Mouse (Mus musculus): ENCODE measurements around the gene Gm4952. TPM values are rescaled to one million over a fixed set of nuclear protein-coding genes. Genes with fewer than 3 reads are reported as not detected.

The Gm4952 gene
- polyA plus RNA-seq, 1 experiment from 2014 or later: 0.14 TPM

DNA sequence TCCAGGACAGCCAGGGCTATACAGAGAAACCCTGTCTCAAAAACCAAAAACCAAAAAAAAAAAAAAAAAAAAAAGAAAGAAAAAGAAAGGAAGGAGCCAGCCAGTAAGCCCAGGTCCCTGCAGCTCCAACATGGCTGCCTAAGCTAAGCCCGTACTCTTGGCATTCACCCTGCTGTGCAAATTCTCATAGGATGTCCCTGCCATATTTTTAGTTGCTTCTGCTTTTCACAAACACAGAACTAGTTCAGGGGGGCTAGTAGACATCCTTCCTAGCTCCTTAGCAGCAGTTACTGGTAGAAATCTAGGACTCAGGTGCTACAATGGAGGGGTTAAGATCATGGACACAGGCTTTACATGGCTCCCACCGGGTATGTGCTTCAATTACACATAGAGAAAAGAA is 24.3 kb upstream of the Gm4952 start:
- Histone ChIP-seq H3K27me3 (replicated peaks) (no peaks in the 10 kb centered on the region), H3K36me3 (replicated peaks) (no peaks in the 10 kb centered on the region), H3K9ac (no peak overlapping the region), H3K4me1 (peaks cover 10% of the 10 kb centered on the region), H3K27ac (no peak overlapping the region), H3K4me3 (no peak overlapping the region), H3K4me2 (no peak overlapping the region), H3K9me3 (no peaks in the 10 kb centered on the region)
- 84% methylated on average over 2 of the region's 2 CpGs for WGBS
- no peak for ATAC-seq (replicated peaks)

DNA sequence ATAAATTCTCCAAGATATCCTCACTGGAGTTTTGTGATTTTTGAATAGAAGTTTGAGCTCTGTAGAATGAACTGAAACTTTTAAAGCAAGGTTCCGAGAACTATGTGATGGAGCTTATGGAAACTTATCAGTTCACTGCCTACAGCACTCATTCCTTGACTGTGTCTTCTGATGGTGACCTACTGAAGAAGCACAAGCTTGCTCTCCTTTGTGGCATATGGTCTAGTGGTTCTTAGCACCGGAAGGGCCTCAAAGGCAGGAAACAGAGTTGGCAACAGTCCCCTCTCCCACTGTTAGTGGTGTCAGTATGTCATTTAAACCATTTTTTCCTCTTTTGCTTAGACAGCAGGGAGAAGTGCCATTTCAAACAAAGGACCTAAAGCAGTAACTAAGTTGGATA is 23.1 kb upstream of the Gm4952 start:
- no peak overlapping the region for H3K27ac ChIP-seq
- no peak overlapping the region for H3K4me3 ChIP-seq
- 87% methylated on average over 2 of the region's 2 CpGs for WGBS
- no peak for ATAC-seq (replicated peaks)
- no peak overlapping the region for H3K4me2 ChIP-seq
- no peak overlapping the region for H3K9ac ChIP-seq
- H3K36me3 ChIP-seq (replicated peaks): no peaks in the 10 kb centered on the region
- no peaks in the 10 kb centered on the region for H3K9me3 ChIP-seq
- H3K27me3 ChIP-seq (replicated peaks): no peaks in the 10 kb centered on the region
- H3K4me1 ChIP-seq: peaks cover 10% of the 10 kb centered on the region

DNA sequence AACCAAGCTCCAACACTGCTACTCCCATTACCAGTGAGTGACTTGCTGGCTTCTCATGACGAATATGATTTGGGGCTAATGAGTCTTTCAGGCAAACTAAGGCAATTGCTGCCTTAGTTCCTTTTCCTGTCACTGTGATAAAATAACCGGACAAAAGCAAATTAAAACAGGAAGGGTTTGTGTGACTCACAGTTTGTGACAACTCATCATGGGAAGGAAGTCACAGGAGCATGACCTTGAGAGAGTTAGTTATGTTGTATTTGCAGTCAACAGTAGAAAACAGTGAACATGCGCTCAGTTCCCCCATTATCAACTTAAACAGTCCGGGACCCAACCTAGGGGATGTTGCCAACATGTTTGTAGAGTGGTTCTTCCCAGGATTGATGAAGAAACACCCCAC is 14.5 kb upstream of the Gm4952 start:
- Histone ChIP-seq H3K4me2 (no peak overlapping the region), H3K36me3 (replicated peaks) (no peaks in the 10 kb centered on the region), H3K9me3 (no peaks in the 10 kb centered on the region), H3K9ac (no peak overlapping the region), H3K4me3 (no peak overlapping the region), H3K27ac (no peak overlapping the region), H3K27me3 (replicated peaks) (no peaks in the 10 kb centered on the region), H3K4me1 (no peaks in the 10 kb centered on the region)
- WGBS: 89% methylated on average over 4 of the region's 4 CpGs
- ATAC-seq (replicated peaks): no peak

DNA sequence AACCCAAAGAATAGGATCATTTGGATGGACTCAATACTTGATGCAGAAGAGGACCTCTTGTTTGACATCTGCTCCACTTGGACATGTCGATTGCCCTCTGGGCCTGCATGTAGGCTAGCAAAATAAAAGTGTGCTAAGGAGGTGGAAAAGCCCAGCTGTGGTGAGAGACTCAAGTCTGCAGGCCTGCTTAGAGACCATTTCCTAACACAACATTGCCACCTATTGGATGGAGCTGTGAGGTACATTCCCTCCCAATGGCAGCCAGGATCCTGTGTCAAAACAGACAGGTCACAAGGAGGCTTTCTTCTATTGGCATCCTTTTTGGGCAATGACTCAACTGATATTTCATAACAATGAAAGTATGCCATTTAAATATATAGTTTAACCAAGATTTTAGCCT is 7.9 kb upstream of the Gm4952 start:
- ATAC-seq (replicated peaks): 0 out of 2 replicates have a peak, but pooled peaks have one; percentile 18
- H3K9ac ChIP-seq: no peak overlapping the region
- H3K4me2 ChIP-seq: no peak overlapping the region
- H3K27me3 ChIP-seq (replicated peaks): no peaks in the 10 kb centered on the region
- H3K4me3 ChIP-seq: no peak overlapping the region
- H3K9me3 ChIP-seq: no peaks in the 10 kb centered on the region
- H3K27ac ChIP-seq: no peak overlapping the region
- WGBS: 7% methylated on average over 1 of the region's 1 CpGs
- H3K36me3 ChIP-seq (replicated peaks): no peaks in the 10 kb centered on the region
- peaks cover 9% of the 10 kb centered on the region for H3K4me1 ChIP-seq

DNA sequence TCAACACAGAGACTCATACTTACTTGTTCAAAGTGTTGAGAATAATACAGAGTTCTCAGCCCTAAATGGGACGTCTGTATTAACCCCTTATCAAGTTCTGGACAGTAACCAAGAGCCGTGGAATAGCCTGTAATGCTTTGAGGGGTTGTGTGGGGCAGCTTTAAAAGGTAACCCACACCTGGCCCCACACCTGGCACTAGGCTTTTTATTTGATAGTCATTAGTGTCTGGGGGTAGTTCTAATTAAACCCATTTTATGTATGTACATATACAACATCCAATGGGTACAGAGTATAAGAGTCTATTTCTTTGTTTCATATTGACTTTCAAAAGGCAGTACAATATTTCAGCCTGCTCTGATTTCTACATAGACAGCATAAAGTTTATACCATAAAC is 4.6 kb upstream of the Gm4952 start:
- no peaks in the 10 kb centered on the region for H3K9me3 ChIP-seq
- peak overlapping the region; percentile 84; the same call in 1 of the 2 replicates for H3K9ac ChIP-seq
- 50% methylated on average over 2 of the region's 2 CpGs for WGBS
- H3K4me3 ChIP-seq: peak overlapping the region; percentile 84
- peak overlapping the region; percentile 89 for H3K27ac ChIP-seq
- no peaks in the 10 kb centered on the region for H3K27me3 ChIP-seq (replicated peaks)
- H3K36me3 ChIP-seq (replicated peaks): no peaks in the 10 kb centered on the region
- H3K4me1 ChIP-seq: peaks cover 16% of the 10 kb centered on the region
- no peak for ATAC-seq (replicated peaks)
- H3K4me2 ChIP-seq: peak overlapping the region; percentile 87

DNA sequence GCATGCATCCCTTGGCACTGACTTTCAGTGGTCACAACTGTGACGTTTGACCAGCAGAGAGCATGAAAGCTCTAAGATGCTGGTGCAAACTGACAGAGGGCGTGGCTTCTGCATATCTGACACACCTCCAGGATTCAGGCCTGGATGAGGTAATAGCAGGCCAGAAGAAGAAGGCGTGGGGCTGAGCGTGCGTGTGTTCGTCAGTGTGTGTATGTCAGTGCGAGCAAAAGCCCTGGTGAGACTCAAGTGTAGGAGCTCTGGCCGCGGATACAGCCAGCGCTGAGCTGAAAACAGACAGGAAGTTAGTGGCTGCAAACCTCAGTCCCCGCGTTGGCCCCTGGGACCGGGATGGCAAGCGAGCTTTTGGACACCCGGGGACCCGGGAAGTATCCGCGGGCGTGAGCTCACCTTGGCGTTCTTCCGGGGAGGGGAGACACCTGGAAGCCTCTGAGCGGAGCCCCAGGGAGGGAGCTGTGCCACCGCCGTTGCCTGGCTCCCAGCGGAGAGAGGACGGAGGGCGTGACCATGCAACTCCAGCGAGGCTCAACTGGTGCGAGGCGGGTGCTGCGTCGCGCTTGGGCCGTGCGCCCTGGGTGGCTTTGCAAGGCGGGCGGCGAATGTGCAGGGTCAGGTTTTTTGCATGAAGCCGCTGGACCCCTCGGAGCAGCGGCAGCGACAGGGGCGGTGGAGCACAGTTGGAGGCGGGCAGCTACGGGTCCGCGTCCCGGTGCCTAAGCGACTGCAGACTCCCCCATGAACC is 4.1 kb upstream of the Gm4952 start:
- H3K27ac ChIP-seq: peak overlapping the region; percentile 89
- WGBS: under 1% methylated on average over 49 of the region's 49 CpGs
- ATAC-seq (replicated peaks): peak; percentile 98
- peak overlapping the region; percentile 84 for H3K9ac ChIP-seq
- H3K36me3 ChIP-seq (replicated peaks): no peaks in the 10 kb centered on the region
- H3K9me3 ChIP-seq: no peaks in the 10 kb centered on the region
- H3K4me1 ChIP-seq: peaks cover 16% of the 10 kb centered on the region
- H3K27me3 ChIP-seq (replicated peaks): no peaks in the 10 kb centered on the region
- peak overlapping the region; percentile 87 for H3K4me2 ChIP-seq
- H3K4me3 ChIP-seq: peak overlapping the region; percentile 84

DNA sequence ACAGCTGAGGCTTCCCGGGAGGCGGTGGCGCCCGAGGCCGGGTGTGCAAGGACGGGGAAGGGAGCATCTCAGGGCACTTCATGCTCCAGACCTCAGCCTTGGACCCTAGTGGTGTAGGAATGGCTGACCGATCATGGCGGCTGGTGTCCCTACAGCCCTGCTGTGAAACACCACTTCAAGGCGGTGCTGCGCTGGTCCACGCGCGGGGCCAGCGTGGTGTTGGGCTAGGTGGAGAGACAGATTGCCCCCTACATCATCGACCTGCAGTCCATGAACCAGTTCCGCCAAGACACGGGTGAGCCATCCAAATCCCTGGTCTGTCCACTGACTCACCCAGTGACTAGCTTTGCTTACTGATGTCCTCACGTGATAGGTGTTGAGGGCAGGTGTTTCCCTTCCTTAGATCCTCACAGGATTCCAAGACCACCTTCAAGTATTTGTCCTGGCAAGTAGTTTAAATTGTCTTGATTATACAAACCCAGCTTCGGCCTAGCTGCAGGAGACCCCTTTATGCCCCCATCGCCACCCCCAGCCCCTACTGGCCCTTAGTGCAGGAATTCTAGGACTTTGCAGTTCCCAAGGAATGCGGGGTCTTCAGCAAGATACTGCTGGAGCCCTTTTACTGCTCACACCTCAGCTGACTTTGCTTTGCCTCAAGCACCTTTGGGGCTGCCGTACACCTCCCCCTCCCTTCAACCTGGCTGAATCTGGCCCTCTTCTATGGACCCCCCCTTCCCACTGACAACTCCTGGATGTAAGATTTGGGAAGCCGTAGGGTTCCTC is 3.3 kb upstream of the Gm4952 start:
- Histone ChIP-seq H3K9ac (peak overlapping the region; percentile 84), H3K9me3 (no peaks in the 10 kb centered on the region), H3K4me1 (peaks cover 16% of the 10 kb centered on the region), H3K4me2 (peak overlapping the region; percentile 87), H3K27ac (peak overlapping the region; percentile 89), H3K27me3 (replicated peaks) (no peaks in the 10 kb centered on the region), H3K4me3 (peak overlapping the region; percentile 84), H3K36me3 (replicated peaks) (no peaks in the 10 kb centered on the region)
- peak; percentile 81 for ATAC-seq (replicated peaks)
- 18% methylated on average over 23 of the region's 23 CpGs for WGBS

DNA sequence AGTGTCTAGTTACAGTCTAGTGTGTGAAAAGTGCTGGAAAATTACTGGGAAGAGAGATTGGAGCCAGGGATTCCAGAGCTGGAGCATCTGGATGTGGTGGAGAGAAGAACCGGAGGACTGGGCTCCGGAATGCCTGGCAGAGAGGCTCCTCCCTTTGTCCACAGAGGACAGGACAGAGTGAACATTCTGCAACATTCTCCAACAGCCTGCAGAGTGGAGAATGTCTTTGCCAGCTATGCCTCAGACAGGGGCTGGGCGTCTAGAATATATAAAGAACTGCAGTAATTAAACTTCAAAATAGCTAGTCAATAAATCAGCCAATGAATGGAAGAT is 2.7 kb upstream of the Gm4952 start:
- Histone ChIP-seq H3K4me1 (peaks cover 16% of the 10 kb centered on the region), H3K36me3 (replicated peaks) (no peaks in the 10 kb centered on the region), H3K4me3 (peak overlapping the region; percentile 84), H3K9me3 (no peaks in the 10 kb centered on the region), H3K27ac (peak overlapping the region; percentile 89; the same call in 1 of the 2 replicates), H3K9ac (peak overlapping the region; percentile 84; the same call in 1 of the 2 replicates), H3K4me2 (peak overlapping the region; percentile 87), H3K27me3 (replicated peaks) (no peaks in the 10 kb centered on the region)
- no peak for ATAC-seq (replicated peaks)
- 62% methylated on average over 3 of the region's 3 CpGs for WGBS

DNA sequence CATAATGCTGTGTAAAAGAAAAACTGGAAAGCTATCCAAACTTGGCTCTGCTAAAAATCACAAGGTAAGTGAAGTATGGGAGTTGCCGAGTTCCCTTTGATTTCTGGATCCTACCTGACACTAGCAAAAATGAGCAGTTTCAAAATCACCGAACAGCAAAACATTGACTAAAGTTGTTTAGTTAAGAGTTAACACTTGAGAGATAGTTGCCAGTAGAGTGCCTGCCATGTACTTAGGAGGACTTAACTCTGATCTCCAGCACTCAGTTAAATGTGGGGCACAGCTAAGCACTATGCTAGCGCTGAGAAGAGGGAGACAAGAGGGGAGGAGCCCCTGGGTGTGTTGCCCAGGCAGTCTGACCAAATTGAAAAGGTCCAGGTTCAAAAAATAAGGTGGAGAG is 1.1 kb upstream of the Gm4952 start:
- 69% methylated on average over 3 of the region's 3 CpGs for WGBS
- no peaks in the 10 kb centered on the region for H3K27me3 ChIP-seq (replicated peaks)
- ATAC-seq (replicated peaks): no peak
- H3K4me3 ChIP-seq: no peak overlapping the region
- no peak overlapping the region for H3K9ac ChIP-seq
- no peaks in the 10 kb centered on the region for H3K36me3 ChIP-seq (replicated peaks)
- no peaks in the 10 kb centered on the region for H3K9me3 ChIP-seq
- H3K27ac ChIP-seq: no peak overlapping the region
- no peak overlapping the region for H3K4me2 ChIP-seq
- H3K4me1 ChIP-seq: peaks cover 16% of the 10 kb centered on the region

DNA sequence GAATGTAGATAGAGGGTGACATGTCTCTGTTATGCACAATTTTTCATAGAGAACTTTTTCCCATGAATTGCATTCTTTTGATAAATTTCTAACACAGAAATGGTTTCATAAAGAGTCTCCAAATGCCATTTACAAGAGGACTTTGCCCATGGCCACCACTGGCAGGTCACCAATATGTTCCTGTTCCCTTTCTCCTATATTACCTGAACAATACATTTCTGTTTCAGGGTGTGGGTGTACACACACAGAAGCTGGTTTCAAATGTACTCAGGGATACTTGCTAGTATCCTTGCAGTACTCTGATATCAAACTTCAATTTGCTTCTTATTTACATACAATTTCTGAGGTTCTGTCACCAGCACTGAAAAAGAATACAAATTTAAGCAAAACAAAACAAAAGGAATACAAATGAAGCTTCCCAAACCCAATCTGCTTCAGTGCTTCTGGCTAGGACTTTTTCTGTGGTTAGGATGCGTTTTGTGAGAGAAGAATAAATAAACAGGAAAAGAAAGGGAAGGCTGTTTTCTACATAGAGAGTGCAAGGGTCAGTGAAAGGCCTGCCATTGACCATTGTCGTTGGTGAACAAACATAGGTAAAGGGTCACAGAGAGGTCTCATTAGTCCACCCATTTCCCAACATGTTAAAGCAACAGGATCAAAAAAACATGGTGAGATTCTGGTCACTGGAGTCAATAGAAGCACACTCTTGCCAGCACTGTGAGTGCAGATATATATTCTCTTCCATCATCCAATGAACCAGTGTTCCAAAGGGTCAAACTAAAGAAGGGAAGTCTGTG is 1.1 kb downstream of the Gm4952 start:
- Histone ChIP-seq H3K9ac (no peak overlapping the region), H3K4me3 (no peak overlapping the region), H3K9me3 (no peaks in the 10 kb centered on the region), H3K4me1 (peaks cover 13% of the 10 kb centered on the region), H3K27me3 (replicated peaks) (no peaks in the 10 kb centered on the region), H3K4me2 (no peak overlapping the region), H3K36me3 (replicated peaks) (no peaks in the 10 kb centered on the region), H3K27ac (no peak overlapping the region)
- 49% methylated on average over 2 of the region's 2 CpGs for WGBS
- no peak for ATAC-seq (replicated peaks)

DNA sequence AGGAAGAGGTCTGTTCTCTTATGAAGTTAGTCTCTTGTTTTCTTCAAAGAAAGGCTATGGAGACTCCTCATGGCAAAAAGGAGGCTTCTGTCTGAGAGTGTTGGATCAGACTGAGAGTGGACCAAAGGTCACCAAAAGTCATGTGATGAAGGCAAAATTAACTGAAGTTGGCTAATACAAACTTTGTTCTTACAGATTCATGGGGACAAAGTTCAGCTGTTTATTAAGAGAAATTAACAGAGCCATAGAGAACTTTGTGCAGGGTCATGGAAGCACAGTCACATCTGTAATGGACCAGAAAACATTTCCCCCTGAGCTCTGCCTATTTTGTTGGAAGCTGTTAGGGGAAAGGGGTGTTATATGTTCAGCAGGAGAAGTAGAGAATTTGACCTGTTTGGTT is 8.6 kb downstream of the Gm4952 start:
- ATAC-seq (replicated peaks): no peak
- Histone ChIP-seq H3K4me1 (no peaks in the 10 kb centered on the region), H3K27ac (no peak overlapping the region), H3K27me3 (replicated peaks) (no peaks in the 10 kb centered on the region), H3K4me2 (no peak overlapping the region), H3K9me3 (no peaks in the 10 kb centered on the region), H3K36me3 (replicated peaks) (no peaks in the 10 kb centered on the region), H3K4me3 (no peak overlapping the region), H3K9ac (no peak overlapping the region)

DNA sequence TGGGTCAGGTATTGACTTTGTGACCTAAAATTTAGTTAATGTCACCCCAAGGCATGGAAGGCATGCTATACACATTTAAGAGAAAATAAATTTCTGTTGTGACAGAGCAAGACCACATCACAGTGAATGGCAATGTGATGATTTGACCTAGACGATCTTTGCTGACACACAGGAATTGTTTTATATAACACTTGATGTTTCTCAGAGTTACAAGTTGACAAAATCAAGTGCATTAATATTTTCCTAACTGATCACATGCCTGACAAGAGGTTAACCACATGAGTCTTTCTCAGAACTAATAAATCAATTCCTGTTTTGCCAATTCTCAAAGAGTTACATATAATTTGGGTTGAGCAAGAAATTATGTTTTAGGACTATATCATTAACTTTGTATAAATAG is 13.9 kb downstream of the Gm4952 start:
- 77% methylated on average over 1 of the region's 1 CpGs for WGBS
- H3K4me1 ChIP-seq: no peaks in the 10 kb centered on the region
- no peak for ATAC-seq (replicated peaks)

More for the DNA sequence above, 13.9 kb downstream of the Gm4952 start:
- no peaks in the 10 kb centered on the region for H3K36me3 ChIP-seq (replicated peaks)
- no peaks in the 10 kb centered on the region for H3K9me3 ChIP-seq
- H3K27ac ChIP-seq: no peak overlapping the region
- no peak overlapping the region for H3K9ac ChIP-seq
- no peaks in the 10 kb centered on the region for H3K27me3 ChIP-seq (replicated peaks)
- no peak overlapping the region for H3K4me2 ChIP-seq
- H3K4me3 ChIP-seq: no peak overlapping the region
